Mouse (Mus musculus) heart, adult 10 weeks (tissue): Measurements from ENCODE around the gene Slc50a1. TPM values are rescaled to one million over a fixed set of nuclear protein-coding genes. Genes with fewer than 3 reads are reported as not detected.

ENCODE experiments used
- polyA plus RNA-seq: library from polyadenylated mRNA; stranded (reverse); fragments of 350-450 nt; fragmentation: Illumina TruSeq; extraction: RNeasy Lipid Tissue Mini Kit (QIAGEN cat#74804); gene quantifications from one replicate; pipeline ENCODE4 v1.2.3, GENCODE M21; 2014; ENCODE audit warnings: low read depth, low replicate concordance

Gene Slc50a1
- 42.9 TPM for polyA plus RNA-seq

GRCm38 (mm10) chr3:89270051-89270755 is at the start of gene Slc50a1:
Gene Slc50a1, minus strand, starts transcription at chr3:89270570.

GRCm38 (mm10) chr3:89280606-89281511 is 10.5 kb upstream of the Slc50a1 start, which contains the start of gene Efna1:
Gene Efna1, minus strand, starts transcription at chr3:89281142.

GRCm38 (mm10) chr3:89259076-89259475 is 11.3 kb downstream of the Slc50a1 start, which contains the start of gene Dpm3:
Gene Dpm3, plus strand, starts transcription at chr3:89259358.

GRCm38 (mm10) chr3:89246261-89247100 is 23.9 kb downstream of the Slc50a1 start, which contains the start of gene Trim46:
Gene Trim46, minus strand, starts transcription at chr3:89246309.

GRCm38 (mm10) chr3:89245688-89246171 is 24.6 kb downstream of the Slc50a1 start, which contains the start of gene Krtcap2:
Gene Krtcap2, plus strand, starts transcription at chr3:89245966.

GRCm38 (mm10) chr3:89228836-89229235 is 41.5 kb downstream of the Slc50a1 start, which contains the start of gene Muc1:
Gene Muc1, plus strand, starts transcription at chr3:89229057.

GRCm38 (mm10) chr3:89226900-89227299 is 43.5 kb downstream of the Slc50a1 start, which contains the start of gene Mtx1:
Gene Mtx1, minus strand, starts transcription at chr3:89227088.

Other genes starting within 250 kb of the Slc50a1 start
- 32.7 TPM for gene Rusc1, start 177.3 kb downstream of the Slc50a1 start, polyA plus RNA-seq
- gene Gm43738, start 169.5 kb downstream of the Slc50a1 start, polyA plus RNA-seq = not detected
- gene Fdps, start 168.6 kb downstream of the Slc50a1 start, polyA plus RNA-seq = 25.7 TPM
- gene Pklr, start 134.4 kb downstream of the Slc50a1 start, polyA plus RNA-seq = not detected
- 0.73 TPM for gene Hcn3, start 110.4 kb downstream of the Slc50a1 start, polyA plus RNA-seq
- 30.6 TPM for gene Clk2, start 105.8 kb downstream of the Slc50a1 start, polyA plus RNA-seq
- 52.7 TPM for gene Scamp3, start 93.1 kb downstream of the Slc50a1 start, polyA plus RNA-seq
- gene Fam189b, start 87.4 kb downstream of the Slc50a1 start, polyA plus RNA-seq = 5.2 TPM
- gene Gba, start 67.6 kb downstream of the Slc50a1 start, polyA plus RNA-seq = 17.9 TPM
- 12.0 TPM for gene Thbs3, start 55.4 kb downstream of the Slc50a1 start, polyA plus RNA-seq
- gene Mtx1, start 43.5 kb downstream of the Slc50a1 start, polyA plus RNA-seq = 78.4 TPM
- gene Muc1, start 41.5 kb downstream of the Slc50a1 start, polyA plus RNA-seq = 0.18 TPM
- 57.1 TPM for gene Krtcap2, start 24.6 kb downstream of the Slc50a1 start, polyA plus RNA-seq
- gene Trim46, start 24.3 kb downstream of the Slc50a1 start, polyA plus RNA-seq = 1.0 TPM
- gene Dpm3, start 11.2 kb downstream of the Slc50a1 start, polyA plus RNA-seq = 48.2 TPM
- 33.4 TPM for gene Efna1, start 10.6 kb upstream of the Slc50a1 start, polyA plus RNA-seq
- not detected for gene Efna3, start 52.4 kb upstream of the Slc50a1 start, polyA plus RNA-seq
- 0.37 TPM for gene Efna4, start 67.5 kb upstream of the Slc50a1 start, polyA plus RNA-seq
- gene Adam15, start 79.4 kb upstream of the Slc50a1 start, polyA plus RNA-seq = 92.6 TPM
- gene Dcst2, start 91.4 kb upstream of the Slc50a1 start, polyA plus RNA-seq = not detected
- not detected for gene Dcst1, start 94.7 kb upstream of the Slc50a1 start, polyA plus RNA-seq
- 25.7 TPM for gene Zbtb7b, start 124.2 kb upstream of the Slc50a1 start, polyA plus RNA-seq
- gene Lenep, start 132.2 kb upstream of the Slc50a1 start, polyA plus RNA-seq = not detected
- gene Flad1, start 141.3 kb upstream of the Slc50a1 start, polyA plus RNA-seq = 50.8 TPM
- gene Cks1b, start 147.8 kb upstream of the Slc50a1 start, polyA plus RNA-seq = 3.8 TPM
- 27.3 TPM for gene Shc1, start 147.9 kb upstream of the Slc50a1 start, polyA plus RNA-seq
- gene Pygo2, start 159.6 kb upstream of the Slc50a1 start, polyA plus RNA-seq = 19.0 TPM
- 78.1 TPM for gene Pbxip1, start 166.1 kb upstream of the Slc50a1 start, polyA plus RNA-seq
- gene Pmvk, start 184.0 kb upstream of the Slc50a1 start, polyA plus RNA-seq = 19.8 TPM
- gene Kcnn3, start 249.6 kb upstream of the Slc50a1 start, polyA plus RNA-seq = 1.3 TPM